Mouse (Mus musculus) limb, embryonic 14.5 days (tissue): ENCODE measurements at regions not wholly inside any gene's neighbourhood (a gene's known extent, or its start where the extent isn't known, plus 50 kb on each side); places are given as distances from the start of the nearest gene placed in this dataset.

Experiments
- ATAC-seq: fragments of 200-750 bp; cut with Nextera tagmentation; 2 replicates; pipeline ENCODE4 v1.8.0; 2017; ENCODE audit warnings: low read depth, moderate number of reproducible peaks, moderate TSS enrichment; ENCODE audit not compliant: low FRiP score
- DNase-seq: peaks from one replicate; pipeline ENCODE4 v3.0.0-alpha.2; 2015; ENCODE audit warnings: low spot score
- H3K27ac ChIP-seq: fragments of 300-500 bp; sonication (generic); replicated peaks from 2 replicates; pipeline ENCODE4 v1.5.1; 2014; ENCODE audit warnings: low read depth, mild to moderate bottlenecking, low read length, moderate library complexity, mixed read lengths
- H3K27me3 ChIP-seq: fragments of 300-500 bp; sonication (generic); 2 replicates; pipeline ENCODE4 v1.6.1; 2014; ENCODE audit warnings: low read length, mixed read lengths; ENCODE audit not compliant: control insufficient read depth, insufficient read depth
- H3K36me3 ChIP-seq: fragments of 300-500 bp; sonication (generic); 2 replicates; pipeline ENCODE4 v1.6.1; 2014; ENCODE audit warnings: mild to moderate bottlenecking, low read length, moderate library complexity, mixed read lengths; ENCODE audit not compliant: control insufficient read depth, insufficient read depth
- H3K4me1 ChIP-seq: fragments of 300-500 bp; sonication (generic); 2 replicates; pipeline ENCODE4 v1.6.1; 2014; ENCODE audit warnings: antibody characterized with exemption, low read length, mixed read lengths; ENCODE audit not compliant: control insufficient read depth, insufficient read depth
- H3K4me2 ChIP-seq: fragments of 300-500 bp; sonication (generic); replicated peaks from 2 replicates; pipeline ENCODE4 v1.6.1; 2014; ENCODE audit warnings: low read depth, mild to moderate bottlenecking, low read length, moderate library complexity; ENCODE audit not compliant: severe bottlenecking
- H3K4me3 ChIP-seq: fragments of 300-500 bp; sonication (generic); replicated peaks from 2 replicates; pipeline ENCODE4 v1.5.1; 2014; ENCODE audit warnings: low read length
- H3K9ac ChIP-seq: fragments of 300-500 bp; sonication (generic); 2 replicates; pipeline ENCODE4 v1.6.1; 2014; ENCODE audit warnings: mild to moderate bottlenecking, low read depth, low read length, moderate library complexity; ENCODE audit not compliant: severe bottlenecking
- H3K9me3 ChIP-seq: fragments of 300-500 bp; sonication (generic); 2 replicates; pipeline ENCODE4 v1.6.1; 2016; ENCODE audit warnings: low read length; ENCODE audit not compliant: control insufficient read depth
- POLR2A ChIP-seq: fragments of 200-500 bp; IDR thresholded peaks from 2 replicates; pipeline ENCODE4 v1.8.0; 2012; ENCODE audit warnings: inconsistent platforms, mild to moderate bottlenecking, moderate library complexity, borderline replicate concordance; ENCODE audit not compliant: insufficient read depth, insufficient read length; ENCODE audit errors: extremely low read depth
- WGBS: fragments of 180-500 bp; shearing (Covaris S2); extraction: QIAGEN DNeasy Blood & Tissue Kit; methylation state at CpG from one replicate; pipeline ENCODE4 v1.1.7; 2014; 5-methylcytosine and 5-hydroxymethylcytosine counted together

GRCm38 (mm10) chr19:26938911-26939310 is 53.2 kb downstream of the Gm815 start:
- no peaks in the 10 kb centered on the region for H3K9me3 ChIP-seq
- no peak overlapping the region for H3K27ac ChIP-seq
- no peaks in the 10 kb centered on the region for H3K27me3 ChIP-seq
- WGBS = 76% methylated on average over 8 of the region's 8 CpGs
- no peak overlapping the region for H3K4me3 ChIP-seq
- H3K4me1 ChIP-seq = no peaks in the 10 kb centered on the region
- no peak overlapping the region for H3K9ac ChIP-seq
- peak; percentile 30 for DNase-seq
- no peaks in the 10 kb centered on the region for H3K36me3 ChIP-seq
- ATAC-seq = no peak
- TF ChIP-seq POLR2A = no peak
- no peak overlapping the region for H3K4me2 ChIP-seq

- H3K9ac ChIP-seq = no peak overlapping the region
These were observed 58.3 kb downstream of the Gm815 start for GRCm38 (mm10) chr19:26944006-26944405.

GRCm38 (mm10) chr19:26946562-26946961 is 60.9 kb downstream of the Gm815 start:
- no peak overlapping the region for H3K4me2 ChIP-seq
- 72% methylated on average over 3 of the region's 3 CpGs for WGBS
- H3K9ac ChIP-seq = no peak overlapping the region
- H3K27me3 ChIP-seq = no peaks in the 10 kb centered on the region
- no peak for DNase-seq
- H3K27ac ChIP-seq = no peak overlapping the region
- H3K4me3 ChIP-seq = no peak overlapping the region
- ATAC-seq = no peak
- no peaks in the 10 kb centered on the region for H3K4me1 ChIP-seq
- H3K36me3 ChIP-seq = no peaks in the 10 kb centered on the region
- TF ChIP-seq POLR2A = no peak
- H3K9me3 ChIP-seq = no peaks in the 10 kb centered on the region

More at GRCm38 (mm10) chr19:26944006-26944405, 58.3 kb downstream of the Gm815 start:
- Histone ChIP-seq H3K27ac (no peak overlapping the region), H3K9me3 (no peaks in the 10 kb centered on the region), H3K4me1 (no peaks in the 10 kb centered on the region), H3K4me3 (no peak overlapping the region), H3K27me3 (no peaks in the 10 kb centered on the region), H3K36me3 (no peaks in the 10 kb centered on the region), H3K4me2 (no peak overlapping the region)
- no peak for TF ChIP-seq POLR2A
- DNase-seq (no peak), ATAC-seq (no peak)
- WGBS = 70% methylated on average over 2 of the region's 2 CpGs

- ATAC-seq (no peak), DNase-seq (no peak)
- Histone ChIP-seq H3K9ac (no peak overlapping the region), H3K9me3 (no peaks in the 10 kb centered on the region), H3K4me1 (no peaks in the 10 kb centered on the region), H3K4me3 (no peak overlapping the region), H3K4me2 (no peak overlapping the region), H3K27ac (no peak overlapping the region), H3K27me3 (no peaks in the 10 kb centered on the region), H3K36me3 (no peaks in the 10 kb centered on the region)
- no peak for TF ChIP-seq POLR2A
- 98% methylated on average over 2 of the region's 2 CpGs for WGBS
These were observed 62.8 kb downstream of the Gm815 start for GRCm38 (mm10) chr19:26948479-26948878.

- no peak for TF ChIP-seq POLR2A
- H3K4me1 ChIP-seq = no peaks in the 10 kb centered on the region
- 86% methylated on average over 4 of the region's 4 CpGs for WGBS
- ATAC-seq (no peak), DNase-seq (no peak)
- H3K9ac ChIP-seq = no peak overlapping the region
- no peaks in the 10 kb centered on the region for H3K36me3 ChIP-seq
- H3K4me2 ChIP-seq = no peak overlapping the region
- H3K9me3 ChIP-seq = no peaks in the 10 kb centered on the region
- no peak overlapping the region for H3K27ac ChIP-seq
- no peaks in the 10 kb centered on the region for H3K27me3 ChIP-seq
- H3K4me3 ChIP-seq = no peak overlapping the region
These were observed 63.5 kb downstream of the Gm815 start for GRCm38 (mm10) chr19:26949153-26949552.

- Histone ChIP-seq H3K9me3 (no peaks in the 10 kb centered on the region), H3K4me2 (no peak overlapping the region), H3K4me3 (no peak overlapping the region), H3K9ac (no peak overlapping the region), H3K36me3 (no peaks in the 10 kb centered on the region), H3K27me3 (no peaks in the 10 kb centered on the region), H3K27ac (no peak overlapping the region), H3K4me1 (no peaks in the 10 kb centered on the region)
- DNase-seq (no peak), ATAC-seq (no peak)
- 79% methylated on average over 8 of the region's 8 CpGs for WGBS
- no peak for TF ChIP-seq POLR2A
These were observed 67.7 kb downstream of the Gm815 start for GRCm38 (mm10) chr19:26953348-26953747.
